Mouse (Mus musculus) embryo, embryonic 9.5 days (tissue): Measurements from ENCODE around the gene Olfr1323.

ENCODE experiments used
- DNase-seq: peaks from one replicate; pipeline ENCODE4 v3.0.0-alpha.2; 2017; ENCODE audit errors: extremely low spot score

The Olfr1323 gene

GRCm38 (mm10) chrX:50019259-50019658 lies at the start of gene Olfr1323:
TSS of gene Olfr1323 (minus strand) at chrX:50019359.
- no peak for DNase-seq

- DNase-seq: peak; percentile 0
Measured at GRCm38 (mm10) chrX:50012242-50012641, 6.9 kb downstream of the Olfr1323 start.
